Mouse (Mus musculus): ENCODE measurements around the gene Scube2. TPM values are rescaled to one million over a fixed set of nuclear protein-coding genes. Genes with fewer than 3 reads are reported as not detected.

Gene Scube2
- polyA plus RNA-seq, 1 experiment: 7.4 TPM

Other genes starting within 250 kb of the Scube2 start
- 40.5 and 42.3 TPM in 2 replicates for gene St5, start 162.1 kb downstream of the Scube2 start, polyA plus RNA-seq (2012; rRNA removed)
- gene Akip1, start 162.0 kb downstream of the Scube2 start, polyA plus RNA-seq (2012; rRNA removed): 27.0 and 30.8 TPM in 2 replicates
- gene BC051019, start 141.8 kb downstream of the Scube2 start, polyA plus RNA-seq (2012; rRNA removed): 14.3 and 18.2 TPM in 2 replicates
- gene Ascl3, start 134.0 kb downstream of the Scube2 start, polyA plus RNA-seq (2012; rRNA removed): 0.15 and 0.17 TPM in 2 replicates
- gene Tmem9b, start 112.8 kb downstream of the Scube2 start, polyA plus RNA-seq (2012; rRNA removed): 44.5 and 52.9 TPM in 2 replicates
- 0.18 and 0.43 TPM in 2 replicates for gene Nrip3, start 83.7 kb downstream of the Scube2 start, polyA plus RNA-seq (2012; rRNA removed)
- 63.8 and 75.8 TPM in 2 replicates for gene Dennd5a, start 94.8 kb upstream of the Scube2 start, polyA plus RNA-seq (2012; rRNA removed)
- gene Tmem41b, start 121.2 kb upstream of the Scube2 start, polyA plus RNA-seq (2012; rRNA removed): 33.3 and 35.0 TPM in 2 replicates
- gene Ipo7, start 152.6 kb upstream of the Scube2 start, polyA plus RNA-seq (2012; rRNA removed): 31.9 and 38.2 TPM in 2 replicates
- 13.3 and 14.9 TPM in 2 replicates for gene Zfp143, start 195.5 kb upstream of the Scube2 start, polyA plus RNA-seq (2012; rRNA removed)

Measured in urinary bladder, adult 2 months (tissue).